Mouse (Mus musculus): Measurements from ENCODE around the gene Fam193a. TPM values are rescaled to one million over a fixed set of nuclear protein-coding genes. Genes with fewer than 3 reads are reported as not detected.
A peak's percentile ranks its signal among the peaks of the same experiment; 100 is the strongest.

Fam193a gene
- polyA plus RNA-seq, 1 experiment from 2014 or later = 3.3 TPM

DNA sequence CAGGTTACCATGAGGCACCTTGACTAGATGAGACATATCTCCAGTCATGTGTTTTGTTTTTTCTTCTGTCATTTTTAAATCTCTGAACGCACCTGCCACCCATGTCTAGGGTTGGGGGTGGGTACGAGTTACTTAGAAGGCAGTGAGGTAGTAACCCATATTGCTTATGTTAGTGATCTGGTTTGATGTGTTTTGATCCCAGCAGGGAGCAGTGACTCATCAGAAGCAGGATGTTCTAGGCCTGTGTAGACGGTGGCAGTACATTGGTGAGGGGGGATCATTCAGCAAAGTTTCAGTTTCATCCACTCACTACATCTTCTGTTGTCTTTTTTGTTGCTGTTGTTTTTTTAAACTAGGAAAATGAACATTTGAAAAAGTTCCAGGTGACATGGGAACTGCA is 61.0 kb downstream of the Fam193a start:
- Histone ChIP-seq H3K4me1 (ENCODE audit: control insufficient read depth, low read depth, low read length) (no peaks in the 10 kb centered on the region), H3K27ac (ENCODE audit: low read length) (no peak overlapping the region), H3K27me3 (ENCODE audit: control insufficient read depth, insufficient read depth, low read depth, low read length) (no peaks in the 10 kb centered on the region), H3K36me3 (ENCODE audit: control insufficient read depth, insufficient read depth) (peaks cover 23% of the 10 kb centered on the region), H3K9ac (ENCODE audit: low read depth, low read length) (no peak overlapping the region), H3K4me2 (ENCODE audit: low read depth, low read length) (no peak overlapping the region), H3K9me3 (replicated peaks; ENCODE audit: control insufficient read depth, low read length) (no peaks in the 10 kb centered on the region), H3K4me3 (ENCODE audit: low read depth, low read length) (no peak overlapping the region)
- no peak for ATAC-seq (ENCODE audit: low read depth)
- WGBS (ENCODE audit: insufficient replicate concordance) = 74% methylated on average over 3 of the region's 3 CpGs

DNA sequence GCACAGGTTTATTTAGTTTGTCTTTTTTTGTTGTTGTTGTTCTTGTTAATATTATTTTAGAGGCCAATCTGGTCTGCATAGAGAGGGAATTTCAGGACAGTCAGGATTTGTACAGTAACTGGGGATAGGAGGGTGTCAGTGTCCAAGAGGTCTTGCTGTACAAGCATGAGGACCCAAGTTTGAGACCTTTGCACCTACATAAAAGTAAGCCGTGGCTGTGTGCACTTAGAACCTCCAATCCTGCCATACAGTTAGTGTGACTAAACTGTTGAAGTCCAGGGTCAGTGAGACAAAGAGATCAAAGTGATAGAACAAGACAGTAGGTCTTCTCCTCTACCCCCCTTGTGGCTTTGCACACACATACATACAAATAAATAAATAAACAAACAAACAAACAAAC is 64.1 kb downstream of the Fam193a start:
- Histone ChIP-seq H3K9ac (ENCODE audit: low read depth, low read length) (no peak overlapping the region), H3K9me3 (replicated peaks; ENCODE audit: control insufficient read depth, low read length) (no peaks in the 10 kb centered on the region), H3K4me3 (ENCODE audit: low read depth, low read length) (no peak overlapping the region), H3K36me3 (ENCODE audit: control insufficient read depth, insufficient read depth) (peaks cover 14% of the 10 kb centered on the region), H3K27me3 (ENCODE audit: control insufficient read depth, insufficient read depth, low read depth, low read length) (no peaks in the 10 kb centered on the region), H3K27ac (ENCODE audit: low read length) (no peak overlapping the region), H3K4me2 (ENCODE audit: low read depth, low read length) (no peak overlapping the region), H3K4me1 (ENCODE audit: control insufficient read depth, low read depth, low read length) (no peaks in the 10 kb centered on the region)
- ATAC-seq (ENCODE audit: low read depth) = no peak
- 69% methylated on average over 1 of the region's 1 CpGs for WGBS (ENCODE audit: insufficient replicate concordance)

DNA sequence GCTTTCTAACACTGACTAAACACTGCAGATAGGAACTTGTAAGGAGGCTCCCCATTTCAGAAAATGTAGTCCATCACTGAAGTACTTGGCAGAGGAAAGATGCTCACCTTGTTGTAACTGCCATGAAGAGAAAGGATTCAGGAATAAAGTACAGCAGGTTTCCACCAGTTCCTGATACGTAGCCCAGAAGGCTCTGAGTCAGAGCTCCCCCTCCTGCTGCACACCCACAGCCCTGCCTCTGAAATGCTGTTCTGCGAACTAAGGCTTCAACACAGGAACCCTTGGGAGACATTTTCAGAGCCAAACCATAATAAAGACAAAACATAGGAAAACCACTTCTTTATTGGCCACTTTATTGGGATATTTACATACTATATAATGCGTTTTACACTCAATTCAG is 64.5 kb downstream of the Fam193a start:
- H3K4me2 ChIP-seq (ENCODE audit: low read depth, low read length) = no peak overlapping the region
- H3K36me3 ChIP-seq (ENCODE audit: control insufficient read depth, insufficient read depth) = peaks cover 14% of the 10 kb centered on the region
- H3K4me3 ChIP-seq (ENCODE audit: low read depth, low read length) = no peak overlapping the region
- H3K27ac ChIP-seq (ENCODE audit: low read length) = no peak overlapping the region
- H3K9ac ChIP-seq (ENCODE audit: low read depth, low read length) = no peak overlapping the region
- no peak for ATAC-seq (ENCODE audit: low read depth)
- WGBS (ENCODE audit: insufficient replicate concordance) = 79% methylated on average over 3 of the region's 3 CpGs
- no peaks in the 10 kb centered on the region for H3K27me3 ChIP-seq (ENCODE audit: control insufficient read depth, insufficient read depth, low read depth, low read length)
- H3K4me1 ChIP-seq (ENCODE audit: control insufficient read depth, low read depth, low read length) = no peaks in the 10 kb centered on the region
- H3K9me3 ChIP-seq (replicated peaks; ENCODE audit: control insufficient read depth, low read length) = no peaks in the 10 kb centered on the region

DNA sequence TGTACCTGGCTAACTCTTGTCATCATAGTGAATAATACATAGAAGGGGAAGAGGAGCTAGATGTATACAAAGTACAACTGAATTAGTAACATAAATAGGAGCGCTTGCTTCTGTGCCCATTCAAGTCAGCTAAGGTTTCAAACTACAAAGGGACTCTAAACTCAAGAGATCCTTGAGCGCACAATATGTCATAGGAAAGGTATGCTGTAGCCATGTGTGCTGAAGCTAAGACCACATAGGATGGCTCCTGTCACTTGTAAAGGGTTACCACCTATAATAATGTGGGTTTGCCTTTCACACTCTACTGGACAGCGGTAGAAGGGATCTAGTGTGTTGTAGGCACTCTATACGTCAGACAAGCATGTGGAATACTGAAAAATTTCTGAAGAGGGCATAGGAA is 68.3 kb downstream of the Fam193a start:
- no peak overlapping the region for H3K27ac ChIP-seq (ENCODE audit: low read length)
- no peak for ATAC-seq (ENCODE audit: low read depth)
- H3K4me2 ChIP-seq (ENCODE audit: low read depth, low read length) = no peak overlapping the region
- no peak overlapping the region for H3K9ac ChIP-seq (ENCODE audit: low read depth, low read length)
- H3K4me3 ChIP-seq (ENCODE audit: low read depth, low read length) = no peak overlapping the region
- WGBS (ENCODE audit: insufficient replicate concordance) = 93% methylated on average over 4 of the region's 4 CpGs
- H3K27me3 ChIP-seq (ENCODE audit: control insufficient read depth, insufficient read depth, low read depth, low read length) = no peaks in the 10 kb centered on the region
- peaks cover 12% of the 10 kb centered on the region for H3K36me3 ChIP-seq (ENCODE audit: control insufficient read depth, insufficient read depth)
- H3K9me3 ChIP-seq (replicated peaks; ENCODE audit: control insufficient read depth, low read length) = no peaks in the 10 kb centered on the region
- H3K4me1 ChIP-seq (ENCODE audit: control insufficient read depth, low read depth, low read length) = no peaks in the 10 kb centered on the region; the same call in 1 of the 2 replicates

DNA sequence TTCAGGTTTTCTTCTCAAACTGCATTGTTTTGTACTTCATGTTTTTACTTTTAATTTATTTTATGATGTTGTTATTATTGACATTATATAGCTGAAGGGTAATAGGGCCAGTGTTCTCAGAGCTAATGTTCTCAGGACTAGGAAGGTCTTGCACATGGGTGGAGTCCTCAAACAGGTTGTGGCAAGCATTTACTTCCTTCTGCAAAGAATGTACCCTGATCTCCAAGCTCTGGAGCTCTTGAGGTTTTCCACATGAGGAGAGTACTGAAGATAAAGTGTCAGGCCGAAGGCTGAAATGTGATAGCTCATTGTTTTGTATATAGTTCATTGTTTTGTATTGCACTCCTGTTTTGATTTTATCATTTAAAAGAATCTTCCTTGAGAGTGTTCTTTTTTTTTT is 68.9 kb downstream of the Fam193a start:
- H3K4me3 ChIP-seq (ENCODE audit: low read depth, low read length) = no peak overlapping the region
- no peaks in the 10 kb centered on the region for H3K9me3 ChIP-seq (replicated peaks; ENCODE audit: control insufficient read depth, low read length)
- WGBS (ENCODE audit: insufficient replicate concordance) = 52% methylated on average over 1 of the region's 1 CpGs
- H3K27me3 ChIP-seq (ENCODE audit: control insufficient read depth, insufficient read depth, low read depth, low read length) = no peaks in the 10 kb centered on the region
- H3K27ac ChIP-seq (ENCODE audit: low read length) = no peak overlapping the region
- no peak overlapping the region for H3K9ac ChIP-seq (ENCODE audit: low read depth, low read length)
- no peak overlapping the region for H3K4me2 ChIP-seq (ENCODE audit: low read depth, low read length)
- no peaks in the 10 kb centered on the region; the same call in 1 of the 2 replicates for H3K4me1 ChIP-seq (ENCODE audit: control insufficient read depth, low read depth, low read length)
- peaks cover 15% of the 10 kb centered on the region for H3K36me3 ChIP-seq (ENCODE audit: control insufficient read depth, insufficient read depth)
- ATAC-seq (ENCODE audit: low read depth) = no peak

DNA sequence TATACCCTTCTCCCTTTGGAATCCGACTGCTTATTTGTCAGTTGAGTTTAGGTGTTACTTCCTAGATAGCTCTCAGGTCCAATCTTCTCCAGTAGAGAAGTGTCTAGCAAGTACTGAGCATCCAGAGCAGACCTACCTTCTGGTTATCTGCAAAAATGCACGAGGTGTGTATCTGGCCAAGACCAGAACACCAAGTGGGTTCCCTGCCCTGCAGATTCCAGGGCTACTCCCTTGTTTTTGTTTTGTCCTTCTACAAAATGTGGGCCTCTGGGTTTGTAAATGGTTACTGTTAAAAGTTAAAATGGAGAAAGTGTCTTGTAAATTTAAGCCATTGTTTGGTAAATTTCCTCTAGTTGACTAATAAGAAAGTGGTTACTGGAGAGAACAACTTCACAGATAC is 70.0 kb downstream of the Fam193a start:
- H3K4me2 ChIP-seq (ENCODE audit: low read depth, low read length) = no peak overlapping the region
- H3K27ac ChIP-seq (ENCODE audit: low read length) = no peak overlapping the region
- H3K9me3 ChIP-seq (replicated peaks; ENCODE audit: control insufficient read depth, low read length) = no peaks in the 10 kb centered on the region
- H3K36me3 ChIP-seq (ENCODE audit: control insufficient read depth, insufficient read depth) = peaks cover 18% of the 10 kb centered on the region
- ATAC-seq (ENCODE audit: low read depth) = no peak
- no peak overlapping the region for H3K4me3 ChIP-seq (ENCODE audit: low read depth, low read length)
- no peaks in the 10 kb centered on the region; the same call in 1 of the 2 replicates for H3K4me1 ChIP-seq (ENCODE audit: control insufficient read depth, low read depth, low read length)
- no peak overlapping the region for H3K9ac ChIP-seq (ENCODE audit: low read depth, low read length)
- WGBS (ENCODE audit: insufficient replicate concordance) = 58% methylated on average over 2 of the region's 2 CpGs
- H3K27me3 ChIP-seq (ENCODE audit: control insufficient read depth, insufficient read depth, low read depth, low read length) = no peaks in the 10 kb centered on the region

DNA sequence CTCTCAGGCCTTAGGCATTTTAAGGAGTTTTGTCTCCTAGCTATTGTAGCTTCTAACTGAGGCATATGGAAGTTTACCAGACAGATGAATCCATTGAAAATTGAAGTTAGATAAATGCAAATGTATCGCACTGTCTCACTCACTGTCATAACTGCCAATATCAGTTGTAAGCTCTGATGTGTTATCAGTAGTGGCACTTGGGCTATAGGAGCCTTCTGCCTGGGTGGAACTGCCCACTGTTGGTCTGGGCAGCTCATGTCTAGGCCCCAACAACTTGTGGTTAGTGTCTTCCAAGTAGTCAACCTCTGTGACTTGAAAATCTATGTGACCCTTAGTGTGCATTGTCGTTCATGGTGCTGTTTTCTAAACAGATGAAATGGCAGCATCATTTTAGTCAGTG is 72.1 kb downstream of the Fam193a start:
- peak; percentile 61; the same call in 1 of the 2 replicates for ATAC-seq (ENCODE audit: low read depth)

DNA sequence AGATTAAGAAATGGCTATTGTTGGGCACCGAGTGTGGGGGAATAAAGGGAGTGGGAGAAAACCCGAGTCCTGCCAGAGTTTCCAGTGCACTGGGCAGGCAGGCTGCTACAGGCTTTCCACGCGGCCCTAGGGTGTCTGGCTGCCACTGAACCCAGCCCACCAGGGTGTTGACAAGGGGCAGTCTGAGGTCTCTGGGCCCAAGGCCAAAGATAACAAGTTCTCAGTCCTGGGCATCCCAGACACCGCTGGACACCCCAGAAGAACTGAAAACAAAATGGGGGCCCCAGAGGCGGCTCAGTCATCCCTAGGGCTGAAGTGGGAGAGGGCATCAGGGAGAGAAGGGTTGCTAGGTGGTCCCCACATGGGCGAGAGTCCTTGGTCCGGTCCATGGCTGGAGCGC is 76.5 kb downstream of the Fam193a start:
- no peak overlapping the region for H3K4me3 ChIP-seq (ENCODE audit: low read depth, low read length)
- no peaks in the 10 kb centered on the region for H3K27me3 ChIP-seq (ENCODE audit: control insufficient read depth, insufficient read depth, low read depth, low read length)
- H3K36me3 ChIP-seq (ENCODE audit: control insufficient read depth, insufficient read depth) = peaks cover 27% of the 10 kb centered on the region
- WGBS (ENCODE audit: insufficient replicate concordance) = 78% methylated on average over 9 of the region's 9 CpGs
- H3K9ac ChIP-seq (ENCODE audit: low read depth, low read length) = no peak overlapping the region
- no peaks in the 10 kb centered on the region for H3K9me3 ChIP-seq (replicated peaks; ENCODE audit: control insufficient read depth, low read length)
- no peak overlapping the region for H3K27ac ChIP-seq (ENCODE audit: low read length)
- no peak for ATAC-seq (ENCODE audit: low read depth)
- no peak overlapping the region for H3K4me2 ChIP-seq (ENCODE audit: low read depth, low read length)
- H3K4me1 ChIP-seq (ENCODE audit: control insufficient read depth, low read depth, low read length) = no peaks in the 10 kb centered on the region

More for the DNA sequence above, 72.1 kb downstream of the Fam193a start:
- 50% methylated on average over 2 of the region's 2 CpGs for WGBS (ENCODE audit: insufficient replicate concordance)
- Histone ChIP-seq H3K36me3 (ENCODE audit: control insufficient read depth, insufficient read depth) (peaks cover 25% of the 10 kb centered on the region), H3K9me3 (replicated peaks; ENCODE audit: control insufficient read depth, low read length) (no peaks in the 10 kb centered on the region), H3K4me3 (ENCODE audit: low read depth, low read length) (no peak overlapping the region), H3K27me3 (ENCODE audit: control insufficient read depth, insufficient read depth, low read depth, low read length) (no peaks in the 10 kb centered on the region), H3K27ac (ENCODE audit: low read length) (no peak overlapping the region), H3K9ac (ENCODE audit: low read depth, low read length) (no peak overlapping the region), H3K4me2 (ENCODE audit: low read depth, low read length) (no peak overlapping the region), H3K4me1 (ENCODE audit: control insufficient read depth, low read depth, low read length) (no peaks in the 10 kb centered on the region; the same call in 1 of the 2 replicates)

DNA sequence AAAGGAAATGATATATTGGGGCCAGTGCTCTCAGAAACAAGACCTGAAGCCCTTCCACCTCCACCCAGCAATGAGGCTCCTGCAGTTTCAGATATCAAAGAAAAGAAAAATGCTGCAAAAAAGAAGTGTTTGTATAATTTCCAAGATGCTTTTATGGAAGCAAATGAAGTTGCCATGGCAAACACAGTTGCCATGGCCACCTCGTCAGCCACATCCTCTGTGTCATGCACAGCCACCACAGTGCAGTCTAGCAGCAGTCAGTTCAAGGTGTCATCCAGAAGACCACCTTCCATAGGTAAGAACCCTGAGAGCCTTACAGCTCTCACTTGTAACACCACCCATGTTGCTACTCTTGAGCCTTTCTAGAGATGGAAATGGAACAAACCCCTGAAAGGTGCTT is 89.3 kb downstream of the Fam193a start:
- no peak for ATAC-seq (ENCODE audit: low read depth)
- WGBS (ENCODE audit: insufficient replicate concordance) = 82% methylated on average over 1 of the region's 1 CpGs
- H3K27ac ChIP-seq (ENCODE audit: low read length) = no peak overlapping the region
- H3K27me3 ChIP-seq (ENCODE audit: control insufficient read depth, insufficient read depth, low read depth, low read length) = no peaks in the 10 kb centered on the region
- H3K4me2 ChIP-seq (ENCODE audit: low read depth, low read length) = no peak overlapping the region
- no peak overlapping the region for H3K9ac ChIP-seq (ENCODE audit: low read depth, low read length)
- no peaks in the 10 kb centered on the region for H3K4me1 ChIP-seq (ENCODE audit: control insufficient read depth, low read depth, low read length)
- H3K9me3 ChIP-seq (replicated peaks; ENCODE audit: control insufficient read depth, low read length) = no peaks in the 10 kb centered on the region
- H3K36me3 ChIP-seq (ENCODE audit: control insufficient read depth, insufficient read depth) = peaks cover 36% of the 10 kb centered on the region
- no peak overlapping the region for H3K4me3 ChIP-seq (ENCODE audit: low read depth, low read length)

Data from liver, embryonic 16.5 days (tissue).